In the genomic region with DNA sequence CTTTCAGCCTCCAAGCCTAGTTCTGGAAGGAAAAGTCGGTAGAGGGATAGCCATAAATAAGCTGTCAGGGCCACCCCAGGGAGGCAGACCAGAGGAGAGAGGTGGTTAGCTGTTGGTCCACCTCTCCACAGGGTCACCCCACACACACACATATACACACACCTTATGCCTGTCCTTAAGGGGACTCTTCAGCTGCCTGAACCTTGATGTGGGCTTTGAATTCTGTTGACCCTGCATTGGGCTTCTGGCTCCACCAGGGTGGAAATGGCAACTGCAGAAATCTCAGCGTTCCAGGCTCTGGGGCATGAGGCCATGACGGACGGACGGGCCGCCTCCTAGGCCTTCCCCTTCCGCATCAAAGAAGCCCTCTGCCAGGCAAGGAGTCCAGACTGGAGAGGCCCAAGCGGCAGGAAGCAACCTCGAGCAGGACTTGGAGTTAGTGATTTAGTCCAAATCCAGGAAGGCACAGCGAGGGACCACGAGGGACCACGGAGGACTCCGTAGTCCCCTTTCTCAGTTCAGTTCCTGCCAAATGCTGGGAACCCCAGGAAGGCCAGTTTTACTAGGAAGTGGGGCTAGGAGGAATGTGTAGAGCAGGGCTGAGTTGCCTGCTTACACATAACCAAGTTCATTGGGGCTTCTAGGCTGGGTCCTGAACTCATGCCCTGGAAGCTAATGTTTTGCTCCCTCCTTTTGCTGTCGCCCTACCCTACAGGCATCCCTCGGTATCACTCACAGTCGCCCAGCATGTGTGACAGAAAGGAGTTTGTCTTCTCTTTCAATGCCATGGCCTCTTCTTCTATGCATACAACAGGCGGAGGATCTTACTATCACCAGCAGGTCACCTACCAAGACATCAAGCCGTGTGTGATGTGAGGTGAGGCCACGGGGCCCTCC, we compare ENCODE assay signal across 14 mouse cellular contexts. TPM values are rescaled to one million over a fixed set of nuclear protein-coding genes. Genes with fewer than 3 reads are reported as not detected.
A peak's percentile ranks its signal among the peaks of the same experiment; 100 is the strongest.
DNase-seq lines count a peak whose midpoint lies in the region; ATAC-seq and TF ChIP-seq lines count a peak whose summit lies in the region.
"Had no signal": no experiment of that assay in that cellular context is flagged by ENCODE, and none has a peak within 500 bp of the region (broad histone marks: within the 10 kb centered on the region; RNA-seq: fewer than 3 reads in every experiment).

No protein-coding gene starts in this region.

- no peaks in the 10 kb centered on the region for H3K9me3 ChIP-seq in liver, embryonic 11.5 days (ENCODE audit: control insufficient read depth, low read length)
- H3K9me3 ChIP-seq in neural tube, embryonic 13.5 days: no peaks in the 10 kb centered on the region

- H3K27ac ChIP-seq in liver, adult 2 months (replicated peaks; ENCODE audit: insufficient read depth, low read depth, low read length): no peak overlapping the region
- H3K27ac ChIP-seq in embryonic fibroblast, embryonic 13.5 days (ENCODE audit: insufficient read depth, low read length): no peak overlapping the region
- peak overlapping the region; percentile 34; the same call in 1 of the 2 replicates for H3K27ac ChIP-seq in liver, embryonic 11.5 days (ENCODE audit: low read depth, low read length)
- H3K27ac ChIP-seq in neural tube, embryonic 13.5 days (replicated peaks): no peak overlapping the region
- H3K27ac ChIP-seq: kidney, postnatal 0 days had no signal

- H3K36me3 ChIP-seq in liver, adult 2 months (ENCODE audit: control insufficient read depth, insufficient read depth, low read length): no peaks in the 10 kb centered on the region
- H3K36me3 ChIP-seq in liver, embryonic 11.5 days (ENCODE audit: control insufficient read depth, insufficient read depth, low read length): no peaks in the 10 kb centered on the region
- no peaks in the 10 kb centered on the region for H3K36me3 ChIP-seq in neural tube, embryonic 13.5 days

- TF ChIP-seq POLR2A in liver, adult 2 months (IDR thresholded peaks at IDR 0.05; ENCODE audit: extremely low read depth, insufficient read depth, low read length): no peak
- TF ChIP-seq POLR2A in embryonic fibroblast, embryonic 13.5 days (IDR thresholded peaks at IDR 0.05; ENCODE audit: low read depth, low read length): no peak

- no peak for TF ChIP-seq CTCF in liver, adult 2 months (IDR thresholded peaks at IDR 0.05; ENCODE audit: low read depth, low read length)
- no peak for TF ChIP-seq CTCF in embryonic fibroblast, embryonic 13.5 days (IDR thresholded peaks at IDR 0.05; ENCODE audit: borderline replicate concordance, insufficient read depth, low read length)

- peaks cover 23% of the 10 kb centered on the region for H3K27me3 ChIP-seq in liver, adult 2 months (ENCODE audit: control insufficient read depth, insufficient read depth, low read length)
- peaks cover 100% of the 10 kb centered on the region for H3K27me3 ChIP-seq in liver, embryonic 11.5 days (replicated peaks; ENCODE audit: control insufficient read depth, insufficient read depth, low read length)
- H3K27me3 ChIP-seq in neural tube, embryonic 13.5 days: peaks cover 100% of the 10 kb centered on the region

- WGBS in liver, adult 2 months: 45% methylated on average over 19 of the region's 19 CpGs
- 19% methylated on average over 19 of the region's 19 CpGs for WGBS in liver, embryonic 11.5 days
- 5% methylated on average over 19 of the region's 19 CpGs for WGBS in neural tube, embryonic 13.5 days

- ATAC-seq in liver, embryonic 11.5 days (replicated peaks; ENCODE audit: low FRiP score): no peak
- ATAC-seq in neural tube, embryonic 13.5 days (ENCODE audit: low read depth): no peak

- H3K79me2 ChIP-seq in liver, adult 2 months (ENCODE audit: control insufficient read depth, insufficient read depth, low read length): no peaks in the 10 kb centered on the region

- peak overlapping the region; percentile 30 for H3K4me3 ChIP-seq in liver, adult 2 months (ENCODE audit: insufficient read depth, low read depth, low read length)
- H3K4me3 ChIP-seq in embryonic fibroblast, embryonic 13.5 days (ENCODE audit: insufficient read depth, low read length): peak overlapping the region; percentile 10
- H3K4me3 ChIP-seq in liver, embryonic 11.5 days (ENCODE audit: low read depth, low read length): peak overlapping the region; percentile 57
- peak overlapping the region; percentile 36; the same call in 1 of the 2 replicates for H3K4me3 ChIP-seq in neural tube, embryonic 13.5 days
- H3K4me3 ChIP-seq: erythroblast, embryonic 14.5 days had no signal

- H3K9ac ChIP-seq in liver, adult 2 months (ENCODE audit: low read depth, low read length): peak overlapping the region; percentile 10; the same call in 1 of the 2 replicates
- H3K9ac ChIP-seq in liver, embryonic 11.5 days (ENCODE audit: low read depth, low read length): peak overlapping the region; percentile 69
- H3K9ac ChIP-seq in neural tube, embryonic 13.5 days: no peak overlapping the region

- H3K4me1 ChIP-seq in liver, adult 2 months (ENCODE audit: control insufficient read depth, insufficient read depth, low read length): no peaks in the 10 kb centered on the region
- no peaks in the 10 kb centered on the region for H3K4me1 ChIP-seq in embryonic fibroblast, embryonic 13.5 days (ENCODE audit: control insufficient read depth, insufficient read depth, low read length)
- peaks cover 6% of the 10 kb centered on the region; the same call in 1 of the 2 replicates for H3K4me1 ChIP-seq in liver, embryonic 11.5 days (replicated peaks; ENCODE audit: control insufficient read depth, insufficient read depth, low read length)
- H3K4me1 ChIP-seq in neural tube, embryonic 13.5 days (replicated peaks): peaks cover 25% of the 10 kb centered on the region

- no peak for DNase-seq in liver, adult 2 months (ENCODE audit: extremely low read depth, low read depth, low spot score)
- no peak for DNase-seq in liver
- DNase-seq in liver, embryonic 11.5 days (ENCODE audit: low spot score): no peak
- DNase-seq in yolk sac, embryonic 10.5 days (ENCODE audit: low spot score): no peak
- no peak for DNase-seq in gastrocnemius, adult 8-10 months (ENCODE audit: low spot score in 2 of 2)
- DNase-seq in cerebellum, adult 9-11 months: no peak
- DNase-seq: cerebellum, adult 9-10 months; right cerebral cortex, adult 18-20 months had no signal

- H3K4me2 ChIP-seq in liver, embryonic 11.5 days: peak overlapping the region; percentile 65
- peak overlapping the region; percentile 58; the same call in 1 of the 2 replicates for H3K4me2 ChIP-seq in neural tube, embryonic 13.5 days

RNA-seq across cellular contexts. Expression of a gene that starts 2.1 kb away (rescaled TPM):
- 1.3 and 1.4 TPM in 2 replicates for total RNA-seq in liver, adult 2 months (2014; rRNA removed)
- polyA plus RNA-seq in liver, adult 2 months (2012; rRNA removed): 3.1 and 3.4 TPM in 2 replicates
- 6.9 TPM in 2 replicates for polyA plus RNA-seq in embryonic fibroblast, embryonic 13.5 days (2011; ENCODE audit: insufficient read length, low read depth, missing spikeins)
- polyA plus RNA-seq in liver, embryonic 11.5 days (2014; fragmentation: Nextera tagmentation; extraction: Ambion mirVana): 37.6 and 37.8 TPM in 2 replicates
- 1.2 and 2.1 TPM in 2 replicates for polyA plus RNA-seq in neural tube, embryonic 13.5 days (2015; fragmentation: Nextera tagmentation; extraction: Ambion mirVana)
- total RNA-seq in gastrocnemius, adult 8-10 months (2022): under 1 TPM in 1 of 4 experiments, not detected in 3; 0.10 TPM
- total RNA-seq: hematopoietic stem cell, adult 5-6 weeks had no signal
- polyA plus RNA-seq: erythroblast, embryonic 14.5 days had no signal

RNA-seq across cellular contexts. Expression of a gene that starts 21.9 kb away (rescaled TPM):
- total RNA-seq in liver, adult 2 months (2014; rRNA removed): 23.6 and 29.5 TPM in 2 replicates
- polyA plus RNA-seq in liver, adult 2 months (2012; rRNA removed): 22.7 and 29.8 TPM in 2 replicates
- 58.3 and 63.3 TPM in 2 replicates for polyA plus RNA-seq in embryonic fibroblast, embryonic 13.5 days (2011; ENCODE audit: insufficient read length, low read depth, missing spikeins)
- 48.1 and 50.6 TPM in 2 replicates for polyA plus RNA-seq in liver, embryonic 11.5 days (2014; fragmentation: Nextera tagmentation; extraction: Ambion mirVana)
- 50.6 and 53.8 TPM in 2 replicates for polyA plus RNA-seq in neural tube, embryonic 13.5 days (2015; fragmentation: Nextera tagmentation; extraction: Ambion mirVana)
- 10 to 100 TPM; 11.8 to 14.2 (median 13.2) TPM for total RNA-seq in gastrocnemius, adult 8-10 months (2022)

RNA-seq across cellular contexts. Expression of a gene that starts 29.7 kb away (rescaled TPM):
- 0.07 TPM in 1 of 2 replicates, not detected in the other for total RNA-seq in liver, adult 2 months (2014; rRNA removed)
- polyA plus RNA-seq in liver, adult 2 months (2012; rRNA removed): 0.06 and 0.07 TPM in 2 replicates
- polyA plus RNA-seq in embryonic fibroblast, embryonic 13.5 days (2011; ENCODE audit: insufficient read length, low read depth, missing spikeins): 14.6 and 18.1 TPM in 2 replicates
- polyA plus RNA-seq in liver, embryonic 11.5 days (2014; fragmentation: Nextera tagmentation; extraction: Ambion mirVana): 2.6 and 3.4 TPM in 2 replicates
- 6.5 and 7.6 TPM in 2 replicates for polyA plus RNA-seq in neural tube, embryonic 13.5 days (2015; fragmentation: Nextera tagmentation; extraction: Ambion mirVana)
- under 1 TPM in 3 of 4 experiments, not detected in 1; 0.10 to 0.16 (median 0.16) TPM for total RNA-seq in gastrocnemius, adult 8-10 months (2022)
- total RNA-seq: hematopoietic stem cell, adult 5-6 weeks had no signal
- polyA plus RNA-seq: erythroblast, embryonic 14.5 days had no signal

RNA-seq across cellular contexts. Expression of a gene that starts 41.5 kb away (rescaled TPM):
- not detected in 2 replicates for total RNA-seq in liver, adult 2 months (2014; rRNA removed)
- not detected in 2 replicates for polyA plus RNA-seq in liver, adult 2 months (2012; rRNA removed)
- polyA plus RNA-seq in embryonic fibroblast, embryonic 13.5 days (2011; ENCODE audit: insufficient read length, low read depth, missing spikeins): 1.1 and 2.0 TPM in 2 replicates
- 0.61 and 0.73 TPM in 2 replicates for polyA plus RNA-seq in liver, embryonic 11.5 days (2014; fragmentation: Nextera tagmentation; extraction: Ambion mirVana)
- polyA plus RNA-seq in neural tube, embryonic 13.5 days (2015; fragmentation: Nextera tagmentation; extraction: Ambion mirVana): 0.70 and 0.84 TPM in 2 replicates
- under 1 TPM in 1 of 4 experiments, not detected in 3; 0.13 TPM for total RNA-seq in gastrocnemius, adult 8-10 months (2022)
- total RNA-seq: gastrocnemius, adult 18-20 months; hematopoietic stem cell, adult 5-6 weeks had no signal
- polyA plus RNA-seq: erythroblast, embryonic 14.5 days had no signal
